Mouse (Mus musculus) layer of hippocampus, postnatal 25 days (tissue): ENCODE results near the gene Omp. TPM values are rescaled to one million over a fixed set of nuclear protein-coding genes. Genes with fewer than 3 reads are reported as not detected.

Experiments used
- DNase-seq, 2 experiments: peaks; one replicate each; pipeline ENCODE4 v3.0.0; 2022; ENCODE audit warnings: mixed read lengths in 2 of 2, low spot score in 1 of 2; ENCODE audit errors: extremely low spot score in 1 of 2
- total RNA-seq, 2 experiments: library from RNA; stranded (reverse); gene quantifications; 2 replicates each; pipeline ENCODE4 v1.2.3; 2021

Omp gene
- total RNA-seq, 2 experiments from 2014 or later: 1.0 to 1.4 TPM

- no peak for DNase-seq
Observed at GRCm38 (mm10) chr7:98171141-98172073, 26.1 kb upstream of the Omp start.

GRCm38 (mm10) chr7:98164999-98165528 is 19.8 kb upstream of the Omp start:
- DNase-seq: no peak

GRCm38 (mm10) chr7:98164382-98164998 is 19.2 kb upstream of the Omp start:
- no peak for DNase-seq

- DNase-seq: no peak
Observed at GRCm38 (mm10) chr7:98163700-98164099, 18.4 kb upstream of the Omp start.

GRCm38 (mm10) chr7:98162239-98162638 is 16.9 kb upstream of the Omp start:
- no peak for DNase-seq

- DNase-seq: no peak
Observed at GRCm38 (mm10) chr7:98160041-98160740, 14.9 kb upstream of the Omp start.

GRCm38 (mm10) chr7:98158481-98158880 is 13.2 kb upstream of the Omp start:
- no peak for DNase-seq

GRCm38 (mm10) chr7:98157636-98158332 is 12.5 kb upstream of the Omp start:
- no peak for DNase-seq

GRCm38 (mm10) chr7:98156280-98156665 is 11.0 kb upstream of the Omp start:
- no peak for DNase-seq

GRCm38 (mm10) chr7:98155546-98156279 is 10.4 kb upstream of the Omp start:
- DNase-seq: peak; percentile 53 to 73

- no peak for DNase-seq
Observed at GRCm38 (mm10) chr7:98153892-98154291, 8.6 kb upstream of the Omp start.

- no peak for DNase-seq
Observed at GRCm38 (mm10) chr7:98153345-98153744, 8.0 kb upstream of the Omp start.

GRCm38 (mm10) chr7:98152400-98152799 is 7.1 kb upstream of the Omp start:
- no peak for DNase-seq

- DNase-seq: no peak
Observed at GRCm38 (mm10) chr7:98150525-98150924, 5.2 kb upstream of the Omp start.

GRCm38 (mm10) chr7:98149802-98150201 is 4.5 kb upstream of the Omp start:
- DNase-seq: no peak

- no peak for DNase-seq
Observed at GRCm38 (mm10) chr7:98148721-98149407, 3.6 kb upstream of the Omp start.

GRCm38 (mm10) chr7:98147766-98148165 is 2.5 kb upstream of the Omp start:
- no peak for DNase-seq

GRCm38 (mm10) chr7:98146447-98146845 is 1.1 kb upstream of the Omp start:
- no peak for DNase-seq

GRCm38 (mm10) chr7:98145842-98146446 is 642 bp upstream of the Omp start:
- peak in 1 of 2 experiments; percentile 42 for DNase-seq
